Mouse (Mus musculus): ENCODE results near the gene F8a.

GRCm38 (mm10) chrX:73225365-73225764 lies 2.7 kb upstream of the F8a start:
- TF ChIP-seq CTCF (IDR thresholded peaks at IDR 0.05; ENCODE audit: extremely low read depth, insufficient read depth, insufficient read length, insufficient replicate concordance) (no peak), POLR2A (IDR thresholded peaks at IDR 0.05; ENCODE audit: low read depth, low read length) (no peak)

Measured in spleen, adult 2 months (tissue).